Mouse (Mus musculus): Measurements from ENCODE around the gene Tmem229b.
A peak's percentile ranks its signal among the peaks of the same experiment; 100 is the strongest.

DNA sequence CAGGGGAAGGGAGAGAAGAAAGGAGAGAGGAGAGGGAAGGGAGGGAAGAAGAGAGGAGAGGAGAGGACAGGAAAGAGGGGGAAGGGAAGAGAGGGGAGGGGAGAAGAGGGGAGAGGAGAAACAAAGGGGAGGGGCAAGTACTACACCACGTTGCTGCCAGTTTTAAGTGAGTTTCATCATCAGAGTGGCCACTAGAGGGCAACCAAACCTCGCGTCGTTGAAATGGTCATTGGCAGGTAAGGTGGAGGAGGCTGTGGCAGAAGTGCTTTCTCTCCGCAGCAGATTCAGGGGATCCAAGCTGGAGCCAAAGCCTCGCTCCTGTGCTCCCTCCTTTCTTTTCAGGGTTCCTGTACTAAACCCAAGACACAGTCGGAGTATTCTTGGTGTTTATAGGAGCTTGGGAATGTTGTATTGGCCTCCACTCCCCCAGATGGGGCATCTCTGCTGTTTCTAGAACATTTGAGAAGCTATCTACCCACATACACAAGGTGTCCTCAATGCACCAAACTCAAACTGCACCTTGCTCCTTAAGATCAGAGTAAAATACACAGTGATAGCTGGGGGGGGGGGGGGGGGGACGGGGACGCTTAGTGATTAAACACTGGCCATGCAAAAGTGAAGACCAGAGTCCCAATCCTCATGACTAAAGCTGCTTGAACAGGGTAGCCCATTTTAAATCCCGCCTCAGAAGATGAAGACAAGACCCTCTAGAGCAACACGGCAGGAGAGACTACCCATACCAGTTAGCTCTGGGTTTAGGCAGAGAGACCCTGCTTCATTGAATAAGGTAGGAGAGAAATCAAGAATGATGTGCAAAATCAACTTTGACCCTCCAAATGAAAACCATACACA is 89.0 kb downstream of the Tmem229b start:
- no peak for TF ChIP-seq POLR2A (IDR thresholded peaks at IDR 0.05; ENCODE audit: borderline replicate concordance, control insufficient read depth, low read depth, low read length)
- peak; percentile 88 for TF ChIP-seq CTCF (IDR thresholded peaks at IDR 0.05; ENCODE audit: control insufficient read depth, insufficient read depth, low read length)
